Mouse (Mus musculus): Measurements from ENCODE around the gene Iqcf3.

The Iqcf3 gene

GRCm38 (mm10) chr9:106475663-106476001 lies 85.8 kb downstream of the Iqcf3 start, which contains the start of gene Rrp9:
TSS of gene Rrp9 (plus strand) at chr9:106475963.
- in situ Hi-C loops (cut with MboI; ENCODE audit: low pct_unique_long_range_greater_than_20kb in 1 of 2, low sequenced_read_pairs in 2 of 2, unreplicated experiment in 1 of 2), result no loop called here

DNA sequence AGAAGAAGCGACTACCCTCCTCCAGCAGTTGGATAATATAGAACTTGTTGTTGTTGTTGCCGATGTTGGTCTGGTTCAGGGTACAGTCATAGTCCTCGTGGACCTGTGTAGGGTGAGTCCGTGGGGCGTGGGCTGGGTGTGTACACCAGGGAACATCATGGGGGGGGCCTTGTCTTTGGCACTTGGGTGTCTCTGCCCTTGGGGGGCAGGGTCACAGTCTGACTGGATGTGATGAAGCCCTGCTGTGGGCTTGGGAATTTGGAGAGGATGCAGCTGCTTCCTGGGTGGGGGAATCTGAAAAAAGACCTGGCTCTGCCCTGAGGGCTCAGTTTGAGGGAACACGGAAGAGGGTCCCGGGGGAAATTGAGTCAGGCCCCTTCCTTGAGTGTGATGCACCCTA lies 86.4 kb downstream of the Iqcf3 start:
- in situ Hi-C loops (cut with MboI; ENCODE audit: low pct_unique_long_range_greater_than_20kb in 1 of 2, low sequenced_read_pairs in 2 of 2, unreplicated experiment in 1 of 2), result no loop called here

- in situ Hi-C loops (cut with MboI; ENCODE audit: low pct_unique_long_range_greater_than_20kb in 1 of 2, low sequenced_read_pairs in 2 of 2, unreplicated experiment in 1 of 2), result no loop called here
These were observed 87.0 kb downstream of the Iqcf3 start for GRCm38 (mm10) chr9:106474456-106474855.

- in situ Hi-C loops (cut with MboI; ENCODE audit: low pct_unique_long_range_greater_than_20kb in 1 of 2, low sequenced_read_pairs in 2 of 2, unreplicated experiment in 1 of 2), result no loop called here
These were observed 87.7 kb downstream of the Iqcf3 start for GRCm38 (mm10) chr9:106473753-106474105.

DNA sequence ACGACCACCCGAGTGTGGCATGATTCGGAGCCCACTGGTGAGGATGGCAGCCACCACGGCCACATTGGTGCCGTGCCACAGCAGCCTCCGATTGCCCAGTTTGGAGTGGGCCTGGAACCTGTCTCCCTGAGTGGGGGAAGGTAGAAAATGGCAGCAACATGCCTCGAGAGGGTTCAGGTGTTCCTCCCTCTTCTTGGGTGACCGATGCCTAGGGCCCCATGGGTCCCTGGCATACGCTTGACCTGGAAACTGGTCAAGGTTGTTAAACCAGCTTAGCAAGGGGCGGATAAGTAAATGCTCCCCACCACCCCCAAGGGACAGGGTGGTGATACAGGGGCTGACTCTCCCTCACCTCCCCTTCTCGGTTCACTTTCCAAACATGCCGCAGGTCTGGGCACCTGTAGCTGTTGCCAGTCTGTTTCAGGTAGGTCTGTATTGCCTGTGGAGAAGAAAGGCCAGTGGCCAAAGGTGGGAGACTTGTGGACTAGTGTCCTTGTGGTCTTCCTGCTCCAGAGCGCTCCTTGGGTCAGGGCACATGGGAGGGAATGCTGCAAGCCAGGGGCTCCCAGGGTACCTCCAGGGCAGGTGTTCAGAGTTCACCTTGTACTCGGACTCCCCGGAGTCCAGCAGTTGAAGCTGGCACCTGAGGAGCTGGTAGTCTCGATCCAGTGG lies 88.2 kb downstream of the Iqcf3 start:
- in situ Hi-C loops (cut with MboI; ENCODE audit: low pct_unique_long_range_greater_than_20kb in 1 of 2, low sequenced_read_pairs in 2 of 2, unreplicated experiment in 1 of 2), result no loop called here

- in situ Hi-C loops (cut with MboI; ENCODE audit: low pct_unique_long_range_greater_than_20kb in 1 of 2, low sequenced_read_pairs in 2 of 2, unreplicated experiment in 1 of 2), result no loop called here
These were observed 89.1 kb downstream of the Iqcf3 start for GRCm38 (mm10) chr9:106472321-106472720.

- in situ Hi-C loops (cut with MboI; ENCODE audit: low pct_unique_long_range_greater_than_20kb in 1 of 2, low sequenced_read_pairs in 2 of 2, unreplicated experiment in 1 of 2), result no loop called here
These were observed 89.5 kb downstream of the Iqcf3 start for GRCm38 (mm10) chr9:106471892-106472291.

GRCm38 (mm10) chr9:106470991-106471750 lies 90.3 kb downstream of the Iqcf3 start:
- in situ Hi-C loops (cut with MboI; ENCODE audit: low pct_unique_long_range_greater_than_20kb in 1 of 2, low sequenced_read_pairs in 2 of 2, unreplicated experiment in 1 of 2), result no loop called here

- in situ Hi-C loops (cut with MboI; ENCODE audit: low pct_unique_long_range_greater_than_20kb in 1 of 2, low sequenced_read_pairs in 2 of 2, unreplicated experiment in 1 of 2), result no loop called here
These were observed 91.7 kb downstream of the Iqcf3 start for GRCm38 (mm10) chr9:106469776-106470175.

DNA sequence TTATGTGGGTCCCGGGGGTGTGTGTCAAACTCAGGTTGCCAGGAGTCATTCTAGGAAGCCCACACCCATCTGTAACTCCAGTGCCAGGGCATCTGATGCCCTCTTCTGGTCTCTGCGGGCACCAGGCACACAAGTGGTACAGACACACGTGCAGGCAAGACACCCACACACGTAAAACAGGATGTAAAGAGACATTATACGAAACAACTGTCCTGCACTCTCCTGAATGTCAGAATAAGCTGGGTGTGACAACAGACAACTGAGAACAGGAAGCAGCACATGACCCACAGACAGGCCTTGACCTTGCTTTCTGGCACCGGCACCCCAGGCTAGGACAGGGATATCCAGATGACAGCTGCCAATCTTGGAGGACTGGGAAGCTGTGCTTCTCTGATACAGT lies 92.1 kb downstream of the Iqcf3 start:
- in situ Hi-C loops (cut with MboI; ENCODE audit: low pct_unique_long_range_greater_than_20kb in 1 of 2, low sequenced_read_pairs in 2 of 2, unreplicated experiment in 1 of 2), result no loop called here

GRCm38 (mm10) chr9:106467746-106468145 lies 93.7 kb downstream of the Iqcf3 start:
- in situ Hi-C loops (cut with MboI; ENCODE audit: low pct_unique_long_range_greater_than_20kb in 1 of 2, low sequenced_read_pairs in 2 of 2, unreplicated experiment in 1 of 2), result no loop called here

- in situ Hi-C loops (cut with MboI; ENCODE audit: low pct_unique_long_range_greater_than_20kb in 1 of 2, low sequenced_read_pairs in 2 of 2, unreplicated experiment in 1 of 2), result no loop called here
These were observed 94.7 kb downstream of the Iqcf3 start for GRCm38 (mm10) chr9:106466721-106467120.

DNA sequence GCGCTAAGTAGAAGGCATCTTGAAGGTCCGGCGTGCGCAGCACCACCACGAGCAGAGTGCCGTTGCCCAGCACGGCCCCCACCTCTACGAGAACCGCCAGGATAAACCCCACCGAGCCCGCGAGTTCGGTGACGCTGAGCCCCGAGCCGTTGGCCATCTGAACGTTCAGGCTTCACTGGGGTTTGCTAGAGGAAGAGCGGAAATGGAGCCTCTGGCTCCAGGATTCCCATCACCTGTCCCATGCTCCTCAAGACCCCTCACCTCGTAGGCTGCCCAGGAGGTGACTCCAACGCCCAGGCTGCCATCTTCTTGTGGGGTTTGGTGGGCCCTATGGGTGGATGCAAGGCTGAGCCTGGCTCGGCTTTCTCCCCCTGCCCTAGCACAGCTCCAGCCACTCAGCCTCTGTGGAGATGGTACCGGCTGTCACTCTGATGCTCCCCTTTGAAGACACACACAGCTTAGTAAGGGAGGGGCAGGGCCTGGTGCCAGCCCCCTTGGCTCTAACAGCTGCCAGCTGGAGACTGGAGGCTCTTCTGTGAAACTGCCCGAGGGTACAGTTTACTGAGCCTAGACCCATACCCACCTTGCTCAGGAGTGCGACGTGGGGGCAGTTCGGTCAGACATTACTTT lies 95.7 kb downstream of the Iqcf3 start, which contains the start of gene Gpr62:
Gene Gpr62 (minus strand): TSS at position 368 of the 630 bp plus-strand sequence.
- in situ Hi-C loops (cut with MboI; ENCODE audit: low pct_unique_long_range_greater_than_20kb in 1 of 2, low sequenced_read_pairs in 2 of 2, unreplicated experiment in 1 of 2), result no loop called here

- in situ Hi-C loops (cut with MboI; ENCODE audit: low pct_unique_long_range_greater_than_20kb in 1 of 2, low sequenced_read_pairs in 2 of 2, unreplicated experiment in 1 of 2), result no loop called here
These were observed 96.5 kb downstream of the Iqcf3 start for GRCm38 (mm10) chr9:106464751-106465541.

GRCm38 (mm10) chr9:106463122-106464063 lies 98.0 kb downstream of the Iqcf3 start:
- in situ Hi-C loops (cut with MboI; ENCODE audit: low pct_unique_long_range_greater_than_20kb in 1 of 2, low sequenced_read_pairs in 2 of 2, unreplicated experiment in 1 of 2), result no loop called here

DNA sequence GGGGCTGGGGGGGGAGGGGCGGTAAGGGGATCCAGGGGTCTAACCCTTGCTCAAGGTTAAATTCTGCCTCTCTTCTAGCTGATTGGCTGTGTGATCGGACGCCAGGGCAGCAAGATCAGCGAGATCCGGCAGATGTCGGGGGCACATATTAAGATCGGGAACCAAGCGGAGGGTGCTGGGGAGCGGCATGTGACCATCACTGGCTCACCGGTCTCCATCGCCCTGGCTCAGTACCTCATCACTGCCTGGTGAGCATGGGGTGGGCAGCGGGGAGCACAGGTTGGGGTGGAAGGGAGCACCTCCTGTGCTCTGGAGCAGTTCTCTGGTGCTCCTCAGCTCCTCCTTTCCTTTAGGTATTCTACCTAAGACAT lies 99.0 kb downstream of the Iqcf3 start:
- in situ Hi-C loops (cut with MboI; ENCODE audit: low pct_unique_long_range_greater_than_20kb in 1 of 2, low sequenced_read_pairs in 2 of 2, unreplicated experiment in 1 of 2), result no loop called here

- in situ Hi-C loops (cut with MboI; ENCODE audit: low pct_unique_long_range_greater_than_20kb in 1 of 2, low sequenced_read_pairs in 2 of 2, unreplicated experiment in 1 of 2), result no loop called here
These were observed 99.6 kb downstream of the Iqcf3 start for GRCm38 (mm10) chr9:106461641-106462429.

All from mouse embryonic stem cell (cell line).